Mouse (Mus musculus): ENCODE data around the gene Cybrd1.

DNA sequence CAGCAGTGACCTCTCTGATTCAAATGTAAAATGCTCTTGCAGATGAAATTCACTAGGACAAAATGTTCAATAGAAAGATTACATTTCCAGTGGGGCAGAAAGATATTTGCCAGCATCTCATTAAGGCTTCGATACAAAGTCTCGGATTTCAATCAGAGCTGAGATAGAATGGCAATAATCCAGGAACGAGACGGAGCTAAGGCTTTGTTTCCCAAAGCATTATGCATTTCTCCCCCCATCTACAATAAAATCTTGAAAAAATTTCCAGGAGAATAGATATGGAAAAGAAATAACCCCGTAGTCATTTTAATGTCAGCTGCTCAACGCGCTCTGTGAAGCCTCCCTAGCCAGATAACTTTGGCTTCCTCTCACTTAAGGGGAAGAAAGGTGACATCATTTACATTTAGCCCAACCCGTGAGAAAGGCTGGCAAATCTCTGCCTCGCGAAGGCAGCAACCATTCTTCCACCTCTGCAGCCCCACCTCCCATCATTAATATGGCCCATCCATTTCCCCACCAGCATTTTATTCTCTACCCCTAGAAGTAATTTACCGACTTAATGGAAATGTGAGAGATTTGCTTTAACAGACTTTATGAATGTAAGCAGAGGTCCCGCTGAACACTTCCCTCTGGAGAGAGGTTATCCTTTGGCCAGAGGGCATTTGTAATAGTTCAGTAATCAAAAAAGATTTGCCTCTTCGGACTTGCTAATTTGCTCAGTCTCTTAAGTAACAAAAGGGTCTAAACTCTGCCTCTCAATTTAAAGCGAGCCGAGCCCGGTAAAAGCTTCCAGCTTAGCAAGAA is 73.9 kb downstream of the Cybrd1 start:
- TF ChIP-seq CTCF (IDR thresholded peaks at IDR 0.05; ENCODE audit: low read depth) (no peak), EP300 (optimal IDR thresholded peaks at IDR 0.05) (no peak)

All from stomach, postnatal 0 days (tissue).